Mouse (Mus musculus): ENCODE data around the gene Pygo1. TPM values are rescaled to one million over a fixed set of nuclear protein-coding genes. Genes with fewer than 3 reads are reported as not detected.
A peak's percentile ranks its signal among the peaks of the same experiment; 100 is the strongest.

The Pygo1 gene
- total RNA-seq, 4 experiments from 2014 or later = 26.3 to 31.3 (median 28.8) TPM

- no peak for DNase-seq (ENCODE audit: low spot score in 2 of 2)
These were observed 9.9 kb downstream of the Pygo1 start for GRCm38 (mm10) chr9:72935309-72935708.

GRCm38 (mm10) chr9:72936301-72936700, 10.9 kb downstream of the Pygo1 start:
- DNase-seq (ENCODE audit: low spot score in 2 of 2) = no peak

- no peak for DNase-seq (ENCODE audit: low spot score in 2 of 2)
These were observed 18.0 kb downstream of the Pygo1 start for GRCm38 (mm10) chr9:72943424-72943823.

GRCm38 (mm10) chr9:72944286-72944685, 18.8 kb downstream of the Pygo1 start:
- no peak for DNase-seq (ENCODE audit: low spot score in 2 of 2)

GRCm38 (mm10) chr9:72947010-72947409, 21.6 kb downstream of the Pygo1 start:
- DNase-seq (ENCODE audit: low spot score in 2 of 2) = no peak

- DNase-seq (ENCODE audit: low spot score in 2 of 2) = no peak
These were observed 24.1 kb downstream of the Pygo1 start for GRCm38 (mm10) chr9:72949572-72949971.

GRCm38 (mm10) chr9:72954746-72955145, 29.3 kb downstream of the Pygo1 start:
- no peak for DNase-seq (ENCODE audit: low spot score in 2 of 2)

GRCm38 (mm10) chr9:72955546-72955945, 30.1 kb downstream of the Pygo1 start:
- peak in 1 of 2 experiments; percentile 35 for DNase-seq (ENCODE audit: low spot score in 2 of 2)

- peak; percentile 63 to 65 for DNase-seq (ENCODE audit: low spot score in 2 of 2)
These were observed 33.3 kb downstream of the Pygo1 start, which contains the start of the genes Dyx1c1 and Gm44503 for GRCm38 (mm10) chr9:72958521-72959450. Gene Dyx1c1, plus strand, starts transcription at chr9:72958785. Gene Gm44503, plus strand, starts transcription at chr9:72958852.

GRCm38 (mm10) chr9:72961346-72961745, 35.9 kb downstream of the Pygo1 start:
- DNase-seq (ENCODE audit: low spot score in 2 of 2) = no peak

- no peak for DNase-seq (ENCODE audit: low spot score in 2 of 2)
These were observed 36.5 kb downstream of the Pygo1 start for GRCm38 (mm10) chr9:72961959-72962358.

- peak; percentile 86 to 89 for DNase-seq (ENCODE audit: low spot score in 2 of 2)
These were observed 43.1 kb downstream of the Pygo1 start for GRCm38 (mm10) chr9:72968349-72969061.

- no peak for DNase-seq (ENCODE audit: low spot score in 2 of 2)
These were observed 44.4 kb downstream of the Pygo1 start for GRCm38 (mm10) chr9:72969874-72970273.

GRCm38 (mm10) chr9:72972435-72972834, 47.0 kb downstream of the Pygo1 start:
- DNase-seq (ENCODE audit: low spot score in 2 of 2) = no peak

GRCm38 (mm10) chr9:72972984-72973383, 47.5 kb downstream of the Pygo1 start:
- no peak for DNase-seq (ENCODE audit: low spot score in 2 of 2)

GRCm38 (mm10) chr9:72974734-72975133, 49.3 kb downstream of the Pygo1 start:
- no peak for DNase-seq (ENCODE audit: low spot score in 2 of 2)

- no peak for DNase-seq (ENCODE audit: low spot score in 2 of 2)
These were observed 49.8 kb downstream of the Pygo1 start for GRCm38 (mm10) chr9:72975242-72975641.

- DNase-seq (ENCODE audit: low spot score in 2 of 2) = no peak
These were observed 57.6 kb downstream of the Pygo1 start for GRCm38 (mm10) chr9:72983066-72983465.

- DNase-seq (ENCODE audit: low spot score in 2 of 2) = peak; percentile 97 to 98
These were observed 60.1 kb downstream of the Pygo1 start, which contains the start of the genes Ccpg1os and Ccpg1 for GRCm38 (mm10) chr9:72985250-72986220. Gene Ccpg1os, minus strand, starts transcription at chr9:72985382. Gene Ccpg1, plus strand, starts transcription at chr9:72985429.

- DNase-seq (ENCODE audit: low spot score in 2 of 2) = no peak
These were observed 62.3 kb downstream of the Pygo1 start for GRCm38 (mm10) chr9:72987703-72988102.

GRCm38 (mm10) chr9:72988706-72989105, 63.3 kb downstream of the Pygo1 start:
- DNase-seq (ENCODE audit: low spot score in 2 of 2) = no peak
